Mouse (Mus musculus) layer of hippocampus, adult 8-10 months (tissue): Measurements from ENCODE around the gene 2610001J05Rik. TPM values are rescaled to one million over a fixed set of nuclear protein-coding genes. Genes with fewer than 3 reads are reported as not detected.

ENCODE experiments used
- DNase-seq, 2 experiments: peaks; one replicate each; pipeline ENCODE4 v3.0.0; 2022; ENCODE audit warnings: low spot score in 2 of 2
- total RNA-seq, 4 experiments: library from RNA; stranded (reverse); gene quantifications; 2 replicates each; pipeline ENCODE4 v1.2.4; 2022

2610001J05Rik gene
- total RNA-seq, 4 experiments from 2014 or later, result 40.4 to 45.2 (median 42.0) TPM

DNA sequence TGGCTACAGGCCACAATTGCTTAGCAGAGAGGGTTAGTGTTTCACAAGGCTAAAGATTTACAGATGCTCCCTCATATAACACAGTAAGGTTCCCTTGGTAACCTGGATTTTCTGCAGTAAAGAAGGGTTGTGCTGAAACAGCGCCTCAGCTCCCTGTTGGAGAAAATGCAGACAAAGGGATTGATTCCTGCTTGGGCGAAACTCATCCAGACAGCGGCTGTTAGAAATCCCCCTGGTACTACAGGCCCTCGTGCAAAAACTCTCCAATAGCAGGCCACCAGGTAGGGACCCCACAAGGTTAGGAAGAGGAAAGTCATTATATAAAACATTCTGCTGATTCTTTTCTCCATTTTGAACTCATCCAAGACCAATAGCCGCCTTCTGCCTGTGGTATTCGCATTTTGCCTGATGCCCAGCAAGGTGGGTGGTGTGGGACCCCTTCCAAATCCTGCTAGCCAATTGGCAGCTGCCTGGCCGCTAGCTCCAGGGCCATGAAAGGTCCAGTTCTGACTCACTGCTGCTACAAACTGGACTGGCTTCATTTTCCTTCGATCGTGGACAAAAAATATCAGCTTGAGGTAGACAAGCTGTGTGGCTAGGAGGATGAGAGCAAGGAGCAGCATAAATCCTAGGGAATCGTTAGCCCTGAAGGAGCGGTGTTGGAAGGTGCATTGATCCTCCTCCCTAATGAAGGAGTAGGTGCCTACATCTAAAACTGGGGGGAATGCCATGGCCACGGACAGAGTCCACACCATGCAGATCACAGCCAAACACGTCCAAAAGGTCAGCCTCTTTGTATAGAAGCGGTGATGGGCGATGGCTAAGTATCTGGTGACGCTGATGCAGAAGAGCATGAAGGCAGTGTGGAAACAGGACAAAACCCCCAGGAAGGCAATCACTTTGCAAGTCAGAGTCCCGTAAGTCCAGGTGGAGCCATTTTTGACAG lies 35.3 kb downstream of the 2610001J05Rik start:
- DNase-seq, result peak; percentile 21 to 36

GRCm38 (mm10) chr6:13832770-13833169 lies 38.5 kb downstream of the 2610001J05Rik start:
- DNase-seq, result no peak

DNA sequence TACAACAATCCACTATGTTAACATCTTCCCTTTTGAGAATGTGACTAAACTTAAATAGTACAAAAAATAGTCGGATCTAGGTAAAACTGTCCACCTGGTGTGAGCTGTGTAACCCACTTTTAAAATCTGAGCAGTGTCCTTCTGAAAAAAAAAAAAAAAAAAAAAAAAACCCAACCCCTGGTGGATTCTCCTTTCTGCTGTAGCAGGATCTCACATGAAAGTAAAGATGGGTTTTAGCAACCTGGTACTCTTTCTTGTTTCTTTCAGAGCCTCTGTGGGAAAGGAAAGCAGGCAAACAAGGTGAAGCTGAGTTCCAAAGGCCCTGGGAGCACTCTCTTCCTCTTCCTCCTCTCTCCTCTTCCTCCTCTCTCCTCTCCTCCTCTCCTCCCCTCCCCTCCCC lies 42.4 kb downstream of the 2610001J05Rik start:
- no peak for DNase-seq

Other genes starting within 250 kb of the 2610001J05Rik start
- 10 to 100 TPM; 19.6 to 24.9 (median 21.5) TPM for gene Bmt2, start 193.6 kb downstream of the 2610001J05Rik start, total RNA-seq
- gene Gpr85, start 31.6 kb downstream of the 2610001J05Rik start, total RNA-seq, result 10 to 100 TPM; 34.9 to 43.6 (median 39.3) TPM